Mouse (Mus musculus) liver, postnatal 0 days (tissue): ENCODE results near the gene Rarg.

Experiments
- CTCF ChIP-seq: sonication (generic); IDR thresholded peaks from 2 replicates; pipeline ENCODE4 v1.5.1; 2016; ENCODE audit warnings: antibody characterized with exemption, low read depth
- EP300 ChIP-seq: IDR thresholded peaks from 2 replicates; pipeline ENCODE4 v1.6.1; 2016; ENCODE audit warnings: antibody characterized with exemption, low read depth, mild to moderate bottlenecking

DNA sequence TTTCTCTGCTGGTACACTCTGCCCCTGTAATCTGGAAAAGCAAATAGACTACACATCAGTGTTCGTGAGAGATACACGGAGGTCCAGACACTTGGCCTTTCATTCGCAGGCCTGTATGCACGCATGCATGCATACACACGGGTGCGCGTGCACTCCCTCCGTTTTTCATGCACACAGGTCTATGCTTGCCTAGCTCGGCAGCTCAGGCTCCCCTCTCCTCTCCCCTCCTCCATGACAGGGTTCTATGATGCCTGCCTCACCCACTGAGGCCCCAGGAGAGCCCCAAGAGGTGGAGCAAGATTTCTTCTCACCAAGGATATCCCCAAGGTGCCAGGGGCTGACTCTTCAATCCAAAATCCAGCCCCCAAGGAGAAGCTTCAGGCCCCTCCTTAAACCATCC is 7.3 kb downstream of the Rarg start:
- TF ChIP-seq CTCF (no peak), EP300 (no peak)
